29 mouse cellular contexts compared by ENCODE assay signal in genomic region chr17:34326373-34326772, GRCm38 (mm10). TPM values are rescaled to one million over a fixed set of nuclear protein-coding genes. Genes with fewer than 3 reads are reported as not detected.
"Had no signal": no experiment of that assay in that cellular context is flagged by ENCODE, and none has a peak within 500 bp of the region (broad histone marks: within the 10 kb centered on the region; RNA-seq: fewer than 3 reads in every experiment).

No protein-coding gene starts in this region.

- H3K27ac ChIP-seq: heart, adult 2 months; heart, embryonic 13.5 days; heart, embryonic 15.5 days; hindbrain, embryonic 10.5 days; hindbrain, embryonic 12.5 days; hindbrain, embryonic 14.5 days; intestine, embryonic 15.5 days; layer of hippocampus, adult 2 months; left cerebral cortex, adult 2 months; limb, embryonic 10.5 days; limb, embryonic 12.5 days; liver, embryonic 13.5 days had no signal

- H3K9ac ChIP-seq: heart, embryonic 13.5 days; heart, embryonic 15.5 days; hindbrain, embryonic 12.5 days; hindbrain, embryonic 14.5 days; intestine, embryonic 15.5 days; limb, embryonic 12.5 days; liver, embryonic 13.5 days had no signal

- ATAC-seq: hindbrain, embryonic 16.5 days; inflammation-experienced regulatory T-cells, adult 6 months; intestine, embryonic 15.5 days had no signal

- DNase-seq: gastrocnemius, postnatal 10 days; gastrocnemius, postnatal 25 days; heart, adult 2 months; heart, postnatal 14 days; heart, postnatal 4 days; kidney, adult 11 months; kidney, adult 8-10 months; kidney, postnatal 10 days; kidney, postnatal 25 days; kidney, postnatal 4 days; liver; liver, embryonic 13.5 days had no signal

- H3K4me2 ChIP-seq: heart, embryonic 13.5 days; heart, embryonic 15.5 days; hindbrain, embryonic 12.5 days; hindbrain, embryonic 14.5 days; intestine, embryonic 15.5 days; limb, embryonic 12.5 days; liver, embryonic 11.5 days; liver, embryonic 13.5 days had no signal

- H3K9me3 ChIP-seq: heart, embryonic 13.5 days; heart, embryonic 15.5 days; hindbrain, embryonic 10.5 days; hindbrain, embryonic 12.5 days; intestine, embryonic 15.5 days; limb, embryonic 10.5 days; limb, embryonic 12.5 days; liver, embryonic 13.5 days had no signal

- H3K27me3 ChIP-seq: heart, embryonic 15.5 days; hindbrain, embryonic 12.5 days; intestine, embryonic 15.5 days; limb, embryonic 12.5 days; liver, embryonic 13.5 days had no signal

- H3K36me3 ChIP-seq: heart, embryonic 13.5 days; heart, embryonic 15.5 days; hindbrain, embryonic 10.5 days; hindbrain, embryonic 12.5 days; intestine, embryonic 15.5 days; limb, embryonic 10.5 days; limb, embryonic 12.5 days; liver, embryonic 13.5 days had no signal

- H3K4me1 ChIP-seq: heart, embryonic 13.5 days; heart, embryonic 15.5 days; hindbrain, embryonic 12.5 days; intestine, embryonic 15.5 days; limb, embryonic 12.5 days; liver, embryonic 13.5 days had no signal

- H3K4me3 ChIP-seq: heart, adult 2 months; heart, embryonic 13.5 days; heart, embryonic 15.5 days; hindbrain, embryonic 10.5 days; hindbrain, embryonic 12.5 days; intestine, embryonic 15.5 days; layer of hippocampus, adult 2 months; left cerebral cortex, adult 2 months; limb, embryonic 10.5 days; limb, embryonic 12.5 days; liver, embryonic 13.5 days had no signal

RNA-seq across cellular contexts. Expression of gene H2-Eb2, which starts 0.9 kb away (rescaled TPM):
- polyA plus RNA-seq: heart, embryonic 13.5 days; heart, embryonic 15.5 days; heart, postnatal 0 days; hindbrain, embryonic 10.5 days; intestine, embryonic 15.5 days; limb, embryonic 10.5 days; limb, embryonic 14.5 days; liver, embryonic 11.5 days; liver, embryonic 13.5 days had no signal

RNA-seq across cellular contexts. Expression of gene Btnl2, which starts 28.2 kb away (rescaled TPM):
- polyA plus RNA-seq: heart, embryonic 13.5 days; heart, embryonic 15.5 days; heart, postnatal 0 days; hindbrain, embryonic 10.5 days; hindbrain, embryonic 12.5 days; hindbrain, embryonic 14.5 days; hindbrain, embryonic 16.5 days; inflammation-experienced regulatory T-cells, adult 6 months; kidney, embryonic 16.5 days; limb, embryonic 10.5 days; limb, embryonic 12.5 days; liver, embryonic 11.5 days had no signal

RNA-seq across cellular contexts. Expression of gene H2-Aa, which starts 38.8 kb away (rescaled TPM):
- polyA plus RNA-seq: hindbrain, embryonic 10.5 days; limb, embryonic 10.5 days; limb, embryonic 12.5 days; liver, embryonic 11.5 days had no signal

RNA-seq across cellular contexts. Expression of gene Btnl1, which starts 50.6 kb away (rescaled TPM):
- polyA plus RNA-seq: heart, adult 2 months; heart, embryonic 13.5 days; heart, embryonic 15.5 days; heart, postnatal 0 days; hindbrain, embryonic 10.5 days; hindbrain, embryonic 12.5 days; hindbrain, embryonic 14.5 days; hindbrain, embryonic 16.5 days; inflammation-experienced regulatory T-cells, adult 6 months; kidney, embryonic 14.5 days; kidney, embryonic 16.5 days; limb, embryonic 10.5 days; limb, embryonic 12.5 days; limb, embryonic 14.5 days; liver, embryonic 11.5 days; liver, embryonic 13.5 days had no signal
